Mouse (Mus musculus): Measurements from ENCODE around the gene Nup205. TPM values are rescaled to one million over a fixed set of nuclear protein-coding genes. Genes with fewer than 3 reads are reported as not detected.
"Not testable (repeated sequence)": the region's sequence is repeated elsewhere in the genome, so short reads cannot be mapped to it uniquely, and the experiment has no call there.

The Nup205 gene
- total RNA-seq (2021): 10 to 100 TPM; 33.7 to 35.4 TPM
- 6.9 and 8.6 TPM in 2 replicates for polyA plus RNA-seq (2012; rRNA removed)
- long read RNA-seq, full-length matches to known transcripts: 11 of 16 reads
- long read RNA-seq, partial matches to known transcripts: 4 of 16 reads
- long read RNA-seq, other reads (novel, unspliced or antisense): 1 of 16 reads

GRCm38 (mm10) chr6:35176979-35177649 lies at the start of gene Nup205:
Nup205 (plus strand) TSS chr6:35177421.
- peak; percentile 93 for DNase-seq

- DNase-seq: peak; percentile 32
These were observed 44.4 kb upstream of the Nup205 start for GRCm38 (mm10) chr6:35132806-35133205.

GRCm38 (mm10) chr6:35133246-35133578 lies 44.0 kb upstream of the Nup205 start:
- DNase-seq: no peak

GRCm38 (mm10) chr6:35133579-35134488 lies 43.4 kb upstream of the Nup205 start, which contains the start of gene Cnot4:
Cnot4 (minus strand) TSS chr6:35133724.
- DNase-seq: peak; percentile 99

DNA sequence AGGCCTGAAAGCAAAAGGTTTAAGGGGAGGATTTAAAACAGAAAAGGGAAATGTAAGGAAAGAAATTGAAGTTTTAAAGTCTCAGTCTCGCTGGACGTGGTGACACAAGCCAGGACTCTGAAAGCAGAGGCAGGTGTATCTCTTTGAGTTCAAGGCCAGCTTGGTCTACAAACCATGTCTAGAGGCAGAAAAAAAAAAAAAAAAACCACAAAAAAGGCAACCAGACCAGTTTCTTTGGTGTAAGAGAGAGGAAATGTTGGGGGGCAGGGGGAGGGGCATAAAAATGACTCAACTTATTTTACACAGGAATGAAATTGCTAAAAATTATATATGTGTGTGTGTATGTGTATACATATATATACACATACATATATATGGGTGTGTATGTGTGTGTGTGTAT lies 42.4 kb upstream of the Nup205 start:
- no peak for DNase-seq

- no peak for DNase-seq
These were observed 36.9 kb upstream of the Nup205 start for GRCm38 (mm10) chr6:35140351-35140750.

DNA sequence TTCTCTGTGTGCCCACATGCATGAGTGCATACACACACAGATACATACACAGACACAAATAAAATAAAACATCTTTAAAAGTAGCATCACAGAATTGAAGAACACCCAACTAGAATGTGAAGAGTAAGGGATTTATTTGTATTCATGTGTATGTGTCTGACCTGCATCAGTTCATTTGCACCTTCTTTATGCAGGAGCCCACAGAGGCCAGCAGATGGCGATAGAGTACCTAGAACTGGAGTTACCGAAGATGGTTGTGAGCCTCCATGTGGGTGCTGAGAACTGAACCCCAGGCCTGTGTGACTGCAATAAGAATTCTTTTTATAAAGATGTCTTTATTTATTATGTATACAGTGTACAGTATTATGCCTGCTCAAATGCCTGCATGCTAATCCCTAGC lies 31.7 kb upstream of the Nup205 start:
- no peak for DNase-seq

GRCm38 (mm10) chr6:35147726-35148422 lies 29.3 kb upstream of the Nup205 start:
- DNase-seq: no peak

GRCm38 (mm10) chr6:35154540-35154939 lies 22.7 kb upstream of the Nup205 start:
- no peak for DNase-seq

GRCm38 (mm10) chr6:35169250-35169649 lies 8.0 kb upstream of the Nup205 start:
- no peak for DNase-seq

DNA sequence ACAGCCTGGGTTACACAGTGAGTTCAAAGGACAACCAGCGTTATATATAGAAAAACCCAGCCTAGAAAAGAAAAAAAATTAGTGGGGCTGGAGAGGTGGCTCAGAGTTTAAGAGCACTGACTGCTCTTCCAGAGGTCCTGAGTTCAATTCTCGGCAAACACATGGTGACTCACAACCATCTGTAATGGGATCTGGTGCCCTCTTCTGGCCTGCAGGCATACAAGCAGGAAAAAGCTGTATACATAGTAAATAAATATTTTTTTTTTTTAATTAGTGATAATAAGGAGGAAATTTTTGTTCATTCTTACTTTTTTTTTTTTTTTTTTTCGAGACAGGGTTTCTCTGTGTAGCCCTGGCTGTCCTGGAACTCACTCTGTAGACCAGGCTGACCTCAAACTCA lies 5.2 kb upstream of the Nup205 start:
- DNase-seq: not testable (repeated sequence)

DNA sequence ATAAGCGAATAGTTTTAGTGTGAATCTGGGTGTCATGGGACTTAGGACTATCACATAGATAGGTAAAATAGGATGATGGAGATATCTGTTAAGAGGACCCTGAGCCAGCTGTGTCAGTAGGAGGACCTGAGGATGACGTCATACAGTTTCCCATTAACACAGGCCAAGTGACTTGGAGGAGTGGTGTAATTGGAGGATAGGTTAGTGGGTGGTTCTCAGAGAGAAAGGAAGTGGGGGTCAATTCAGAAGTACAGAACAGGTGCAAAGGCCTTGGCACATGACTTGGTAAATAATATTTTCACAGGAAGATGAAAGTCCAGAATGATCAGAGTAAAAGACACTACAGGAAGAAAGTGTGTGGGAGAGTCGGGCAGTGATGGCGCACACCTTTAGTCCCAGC lies 4.0 kb upstream of the Nup205 start:
- DNase-seq: no peak

GRCm38 (mm10) chr6:35177650-35178272 lies 540 bp downstream of the Nup205 start:
- DNase-seq: no peak

DNA sequence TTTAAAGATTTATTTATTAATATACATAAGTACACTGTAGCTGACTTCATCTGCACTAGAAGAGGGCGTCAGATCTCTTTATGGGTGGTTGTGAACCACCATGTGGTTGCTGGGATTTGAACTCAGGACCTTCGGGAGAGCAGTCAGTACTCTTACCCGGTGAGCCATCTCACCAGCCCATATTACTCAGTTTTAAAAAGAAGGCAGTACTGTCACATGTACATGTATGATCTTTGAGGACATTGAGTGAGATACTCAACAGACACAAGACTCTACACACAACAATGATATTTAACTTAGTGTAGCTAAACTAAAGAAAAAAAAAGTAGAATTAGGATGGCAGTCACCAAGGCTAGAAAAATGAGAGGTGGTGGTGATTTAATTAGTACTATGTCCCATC lies 2.1 kb downstream of the Nup205 start:
- DNase-seq: not testable (repeated sequence)

- DNase-seq: peak; percentile 27
These were observed 7.6 kb downstream of the Nup205 start for GRCm38 (mm10) chr6:35184781-35185180.

- no peak for DNase-seq
These were observed 14.0 kb downstream of the Nup205 start for GRCm38 (mm10) chr6:35191198-35191597.

- no peak for DNase-seq
These were observed 48.5 kb downstream of the Nup205 start for GRCm38 (mm10) chr6:35225696-35226095.

- no peak for DNase-seq
These were observed 52.2 kb downstream of the Nup205 start for GRCm38 (mm10) chr6:35229415-35229814.

DNA sequence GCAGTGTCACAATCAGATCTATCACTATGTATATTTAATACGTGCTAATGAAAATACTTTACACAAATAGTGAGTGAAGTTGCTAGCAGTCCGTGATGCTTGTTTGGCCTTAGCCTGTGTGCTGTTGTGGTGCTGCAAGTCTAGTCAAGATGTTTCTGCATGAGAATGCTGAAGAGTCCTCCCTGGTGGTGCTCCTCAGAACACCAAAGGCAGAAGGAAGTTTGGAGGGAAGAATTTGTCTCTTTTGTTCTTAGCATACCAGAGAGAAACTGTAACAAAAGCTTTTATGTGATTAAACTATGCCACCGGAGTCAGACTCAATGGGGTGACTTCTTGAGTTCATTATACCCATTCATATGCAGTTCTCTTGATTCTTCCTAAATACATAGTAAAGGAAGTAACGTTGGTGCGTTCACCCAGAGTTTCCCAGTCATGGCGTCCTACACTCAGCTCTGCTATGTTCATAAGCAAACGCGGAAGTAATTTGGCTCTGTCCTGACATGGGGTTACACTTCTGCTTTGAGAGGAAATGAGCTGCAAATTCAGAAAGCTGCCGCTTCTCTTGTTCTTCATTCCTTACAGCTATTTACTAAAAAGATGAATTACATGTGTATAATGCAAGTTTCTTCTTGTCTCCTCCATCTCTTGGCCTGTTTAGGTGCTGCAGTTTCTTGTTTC lies 59.0 kb downstream of the Nup205 start:
- DNase-seq: no peak

DNA sequence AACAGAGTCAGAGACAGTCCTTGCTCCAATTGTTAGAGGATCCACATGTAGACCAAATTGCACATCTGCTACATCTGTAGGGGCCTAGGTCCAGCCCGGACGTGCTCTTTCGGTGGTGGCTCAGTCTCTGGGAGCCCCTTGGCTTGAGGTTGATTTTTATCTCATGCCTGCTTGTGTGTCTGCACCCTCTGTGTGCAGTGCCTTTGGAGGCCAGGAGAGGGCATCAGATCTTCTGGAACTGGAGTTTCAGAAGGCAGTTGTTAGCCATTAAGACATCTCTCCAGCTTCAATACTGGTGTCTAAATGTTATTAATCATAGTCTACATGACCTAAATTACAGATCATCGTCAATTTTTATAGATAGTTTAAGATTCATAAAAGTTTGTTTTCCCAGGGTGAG lies 66.0 kb downstream of the Nup205 start:
- no peak for DNase-seq

GRCm38 (mm10) chr6:35243989-35244388 lies 66.8 kb downstream of the Nup205 start:
- no peak for DNase-seq
